Mouse (Mus musculus): Measurements from ENCODE around the gene Socs3. TPM values are rescaled to one million over a fixed set of nuclear protein-coding genes. Genes with fewer than 3 reads are reported as not detected.

Socs3 gene
- polyA plus RNA-seq, 1 experiment from 2014 or later = 15.8 TPM

DNA sequence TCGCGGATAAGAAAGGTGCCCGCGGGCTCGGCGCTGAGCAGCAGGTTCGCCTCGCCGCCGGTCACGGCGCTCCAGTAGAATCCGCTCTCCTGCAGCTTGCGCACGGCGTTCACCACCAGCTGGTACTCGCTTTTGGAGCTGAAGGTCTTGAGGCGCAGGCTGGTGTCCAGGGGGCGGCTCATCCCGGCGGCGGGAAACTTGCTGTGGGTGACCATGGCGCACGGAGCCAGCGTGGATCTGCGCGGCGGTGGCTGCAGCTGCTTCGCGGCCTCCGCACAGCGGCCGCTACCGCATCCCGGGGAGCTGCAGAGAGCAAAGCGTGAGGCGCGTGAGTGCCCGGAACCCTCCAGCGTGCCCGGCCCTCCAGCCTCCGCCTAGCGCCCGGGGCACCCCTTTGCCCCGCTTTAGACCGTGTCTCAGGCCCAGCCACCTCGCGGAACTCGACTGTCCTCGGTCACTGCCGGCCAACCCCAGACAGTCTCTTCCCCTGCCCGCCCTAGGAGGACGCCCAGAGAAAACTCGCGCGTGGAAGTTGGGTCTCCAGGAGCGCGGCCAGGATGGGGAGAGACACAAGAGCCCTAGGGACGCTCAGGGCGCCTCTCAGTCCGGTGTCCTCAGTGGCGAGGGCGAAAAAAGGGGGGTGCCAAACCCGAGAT lies 1.7 kb downstream of the Socs3 start:
- H3K27me3 ChIP-seq = peaks cover 19% of the 10 kb centered on the region
- peak overlapping the region; percentile 98 for H3K27ac ChIP-seq
- H3K9me3 ChIP-seq = no peaks in the 10 kb centered on the region
- peaks cover 53% of the 10 kb centered on the region for H3K4me1 ChIP-seq
- under 1% methylated on average over 64 of the region's 64 CpGs for WGBS
- H3K9ac ChIP-seq = peak overlapping the region; percentile 91
- no peak for ATAC-seq (ENCODE audit: low FRiP score, low read depth)
- peak overlapping the region; percentile 79 for H3K4me3 ChIP-seq
- H3K4me2 ChIP-seq (replicated peaks) = peak overlapping the region; percentile 99
- peaks cover 14% of the 10 kb centered on the region for H3K36me3 ChIP-seq

DNA sequence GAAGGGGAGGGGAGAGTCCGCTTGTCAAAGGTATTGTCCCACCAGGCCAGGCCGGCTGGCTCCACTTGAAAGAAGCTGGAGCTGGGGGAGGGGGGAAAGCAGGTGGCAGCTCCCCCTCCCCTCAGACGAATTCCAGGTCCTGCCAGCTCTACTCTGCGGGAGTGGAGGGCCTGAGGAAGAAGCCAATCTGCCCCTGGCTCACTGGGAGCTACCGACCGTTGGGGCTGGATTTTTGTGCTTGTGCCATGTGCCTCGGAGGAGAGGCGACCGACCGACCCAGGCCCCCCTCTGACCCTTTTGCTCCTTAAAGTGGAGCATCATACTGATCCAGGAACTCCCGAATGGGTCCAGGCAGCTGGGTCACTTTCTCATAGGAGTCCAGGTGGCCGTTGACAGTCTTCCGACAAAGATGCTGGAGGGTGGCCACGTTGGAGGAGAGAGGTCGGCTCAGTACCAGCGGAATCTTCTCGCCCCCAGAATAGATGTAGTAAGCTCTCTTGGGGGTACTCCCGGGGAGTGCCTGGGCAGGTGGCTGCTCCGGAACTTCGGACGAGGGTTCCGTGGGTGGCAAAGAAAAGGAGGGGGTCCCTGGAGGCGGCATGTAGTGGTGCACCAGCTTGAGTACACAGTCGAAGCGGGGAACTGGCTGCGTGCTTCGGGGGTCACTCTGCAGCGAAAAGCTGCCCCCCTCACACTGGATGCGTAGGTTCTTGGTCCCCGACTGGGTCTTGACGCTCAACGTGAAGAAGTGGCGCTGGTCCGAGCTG lies 2.4 kb downstream of the Socs3 start:
- 6% methylated on average over 34 of the region's 34 CpGs for WGBS
- Histone ChIP-seq H3K9ac (peak overlapping the region; percentile 91), H3K27ac (no peak overlapping the region), H3K27me3 (peaks cover 17% of the 10 kb centered on the region), H3K36me3 (peaks cover 14% of the 10 kb centered on the region), H3K4me2 (replicated peaks) (peak overlapping the region; percentile 99), H3K4me3 (peak overlapping the region; percentile 79), H3K4me1 (peaks cover 60% of the 10 kb centered on the region), H3K9me3 (no peaks in the 10 kb centered on the region)
- no peak for ATAC-seq (ENCODE audit: low FRiP score, low read depth)

DNA sequence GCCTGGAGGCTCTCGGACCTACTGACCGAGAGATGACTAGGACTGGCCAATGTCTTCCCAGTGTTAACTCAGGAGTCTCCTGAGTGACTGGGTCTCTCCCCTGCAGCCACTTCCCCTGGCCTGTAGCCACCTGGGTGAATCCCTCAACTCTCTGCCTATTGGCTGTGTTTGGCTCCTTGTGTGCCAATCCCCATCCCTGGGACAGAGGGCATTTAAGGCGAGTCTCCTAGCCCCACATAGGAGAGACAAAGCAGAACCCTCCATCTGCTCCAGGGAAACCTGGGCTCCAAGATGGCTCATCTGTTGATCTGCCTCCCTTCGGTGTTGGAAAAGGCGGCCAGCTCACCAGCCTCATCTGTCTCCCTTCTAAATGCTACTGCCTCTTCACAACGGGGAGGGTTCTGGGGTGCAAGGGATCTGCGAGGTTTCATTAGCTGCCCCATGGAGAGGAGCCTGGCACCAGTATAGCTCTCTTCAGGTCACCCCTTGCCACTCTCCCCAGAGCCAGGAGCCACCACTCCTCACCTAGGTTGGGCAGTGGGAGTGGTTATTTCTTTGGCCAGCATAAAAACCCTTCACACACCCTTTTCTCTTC lies 3.2 kb downstream of the Socs3 start:
- Histone ChIP-seq H3K4me3 (peak overlapping the region; percentile 79), H3K27ac (no peak overlapping the region), H3K9ac (peak overlapping the region; percentile 91)

DNA sequence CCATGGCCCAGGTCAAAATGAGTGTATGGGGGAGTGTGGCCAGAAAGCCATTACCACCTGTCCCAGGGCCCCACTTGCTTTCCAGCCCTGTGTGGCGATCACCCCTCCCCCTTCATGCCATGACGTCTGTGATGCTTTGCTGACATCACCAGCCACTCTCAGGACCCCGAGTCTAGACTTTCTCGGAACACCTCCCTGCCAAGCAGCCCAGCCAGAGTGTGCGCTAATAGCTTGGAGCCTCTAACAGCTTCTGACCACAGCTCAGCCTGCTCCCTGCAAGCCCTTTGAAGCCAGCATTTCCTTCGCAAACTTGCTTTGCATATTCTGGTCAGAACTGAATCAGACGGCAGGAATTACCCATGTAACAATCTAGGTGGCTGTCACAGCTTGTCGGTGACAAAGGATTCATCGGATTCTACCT lies 4.3 kb downstream of the Socs3 start:
- H3K36me3 ChIP-seq = peaks cover 14% of the 10 kb centered on the region
- H3K4me3 ChIP-seq = no peak overlapping the region
- peaks cover 17% of the 10 kb centered on the region for H3K27me3 ChIP-seq
- 0 out of 2 replicates have a peak overlapping the region, but pooled peaks have one; percentile 91 for H3K9ac ChIP-seq
- no peaks in the 10 kb centered on the region for H3K9me3 ChIP-seq
- peak overlapping the region; percentile 22; the same call in 1 of the 2 replicates for H3K27ac ChIP-seq
- ATAC-seq (ENCODE audit: low FRiP score, low read depth) = no peak
- H3K4me2 ChIP-seq (replicated peaks) = peak overlapping the region; percentile 99
- H3K4me1 ChIP-seq = peaks cover 67% of the 10 kb centered on the region
- WGBS = 18% methylated on average over 9 of the region's 9 CpGs

More for the DNA sequence above, 3.2 kb downstream of the Socs3 start:
- Histone ChIP-seq H3K9me3 (no peaks in the 10 kb centered on the region), H3K36me3 (peaks cover 14% of the 10 kb centered on the region), H3K27me3 (peaks cover 17% of the 10 kb centered on the region), H3K4me2 (replicated peaks) (peak overlapping the region; percentile 99), H3K4me1 (peaks cover 67% of the 10 kb centered on the region)
- ATAC-seq (ENCODE audit: low FRiP score, low read depth) = no peak
- 51% methylated on average over 7 of the region's 7 CpGs for WGBS

DNA sequence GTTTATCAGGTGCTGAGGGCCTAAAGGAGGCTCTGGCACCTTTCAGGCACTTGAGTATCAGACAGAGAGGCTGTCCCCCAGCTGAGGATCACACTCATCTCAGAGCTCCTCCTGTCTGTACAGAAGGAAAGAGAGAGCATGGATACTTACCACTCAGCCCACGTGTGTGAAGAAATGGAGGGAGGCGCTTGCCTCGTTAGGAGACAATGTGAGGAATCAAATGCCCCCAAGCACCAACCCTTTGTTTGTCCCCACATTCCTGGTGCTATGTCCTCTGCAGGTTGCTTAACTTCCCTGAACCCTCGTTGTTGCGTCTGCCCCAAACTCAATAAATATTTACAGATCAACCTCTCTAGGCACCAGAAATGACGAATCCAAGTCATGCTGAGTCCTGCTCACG lies 4.8 kb downstream of the Socs3 start:
- no peaks in the 10 kb centered on the region for H3K9me3 ChIP-seq
- H3K4me3 ChIP-seq = no peak overlapping the region
- peaks cover 17% of the 10 kb centered on the region for H3K27me3 ChIP-seq
- H3K27ac ChIP-seq = peak overlapping the region; percentile 28; the same call in 1 of the 2 replicates
- H3K9ac ChIP-seq = no peak overlapping the region
- WGBS = 26% methylated on average over 7 of the region's 7 CpGs
- no peak for ATAC-seq (ENCODE audit: low FRiP score, low read depth)
- H3K4me1 ChIP-seq = peaks cover 64% of the 10 kb centered on the region
- peaks cover 14% of the 10 kb centered on the region for H3K36me3 ChIP-seq
- peak overlapping the region; percentile 99 for H3K4me2 ChIP-seq (replicated peaks)

DNA sequence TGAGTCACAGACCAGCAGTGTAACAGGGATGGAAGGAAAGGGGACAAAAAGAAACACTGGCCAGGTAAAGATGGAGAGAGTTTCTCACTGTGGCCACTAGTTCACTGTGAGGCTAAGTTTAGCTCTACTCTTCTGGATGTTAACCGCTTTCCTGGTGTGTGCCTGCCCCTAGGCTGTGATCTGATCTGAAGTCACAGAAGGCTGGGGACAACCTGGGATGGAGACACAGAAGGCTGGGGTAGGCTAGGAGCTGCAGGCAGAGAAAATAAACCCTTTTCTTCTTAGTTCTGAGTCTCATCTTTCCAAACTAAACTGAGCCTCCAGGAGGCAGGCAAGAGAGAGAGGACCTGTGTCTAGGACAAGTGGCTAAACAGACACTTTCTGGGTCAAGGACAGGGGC lies 5.6 kb downstream of the Socs3 start:
- H3K27me3 ChIP-seq = peaks cover 17% of the 10 kb centered on the region
- peaks cover 66% of the 10 kb centered on the region for H3K4me1 ChIP-seq
- H3K9me3 ChIP-seq = no peaks in the 10 kb centered on the region
- ATAC-seq (ENCODE audit: low FRiP score, low read depth) = no peak
- H3K4me2 ChIP-seq (replicated peaks) = peak overlapping the region; percentile 81
- no peak overlapping the region for H3K9ac ChIP-seq
- peak overlapping the region; percentile 36; the same call in 1 of the 2 replicates for H3K4me3 ChIP-seq
- peak overlapping the region; percentile 96 for H3K27ac ChIP-seq
- peaks cover 14% of the 10 kb centered on the region for H3K36me3 ChIP-seq
- 23% methylated on average over 1 of the region's 1 CpGs for WGBS

DNA sequence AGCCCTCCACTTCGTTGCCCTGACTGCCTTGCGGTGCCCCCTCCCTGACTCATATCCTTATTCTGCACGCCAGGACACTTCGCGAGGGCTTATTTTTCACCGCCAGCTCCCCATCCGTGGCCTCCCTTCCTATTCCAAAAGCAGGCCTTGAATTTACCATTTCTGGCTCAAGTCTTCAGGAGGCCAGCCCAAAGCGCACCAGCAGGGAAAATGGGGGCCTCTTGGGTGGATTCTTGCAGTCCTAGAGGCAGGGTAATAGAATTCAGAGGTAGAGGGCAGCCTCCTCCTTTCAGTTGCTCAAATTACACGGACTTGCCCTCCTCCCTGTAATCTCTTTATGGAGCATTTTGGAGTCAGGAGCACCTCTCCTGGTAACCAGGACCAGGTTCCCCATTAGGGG lies 6.0 kb downstream of the Socs3 start:
- 2% methylated on average over 9 of the region's 9 CpGs for WGBS
- H3K27ac ChIP-seq = peak overlapping the region; percentile 96
- H3K4me1 ChIP-seq = peaks cover 66% of the 10 kb centered on the region
- peak overlapping the region; percentile 36 for H3K4me3 ChIP-seq
- H3K4me2 ChIP-seq (replicated peaks) = peak overlapping the region; percentile 81
- peaks cover 14% of the 10 kb centered on the region for H3K36me3 ChIP-seq
- ATAC-seq (ENCODE audit: low FRiP score, low read depth) = peak; percentile 17; the same call in 1 of the 2 replicates
- peaks cover 17% of the 10 kb centered on the region for H3K27me3 ChIP-seq
- H3K9me3 ChIP-seq = no peaks in the 10 kb centered on the region
- H3K9ac ChIP-seq = peak overlapping the region; percentile 62

DNA sequence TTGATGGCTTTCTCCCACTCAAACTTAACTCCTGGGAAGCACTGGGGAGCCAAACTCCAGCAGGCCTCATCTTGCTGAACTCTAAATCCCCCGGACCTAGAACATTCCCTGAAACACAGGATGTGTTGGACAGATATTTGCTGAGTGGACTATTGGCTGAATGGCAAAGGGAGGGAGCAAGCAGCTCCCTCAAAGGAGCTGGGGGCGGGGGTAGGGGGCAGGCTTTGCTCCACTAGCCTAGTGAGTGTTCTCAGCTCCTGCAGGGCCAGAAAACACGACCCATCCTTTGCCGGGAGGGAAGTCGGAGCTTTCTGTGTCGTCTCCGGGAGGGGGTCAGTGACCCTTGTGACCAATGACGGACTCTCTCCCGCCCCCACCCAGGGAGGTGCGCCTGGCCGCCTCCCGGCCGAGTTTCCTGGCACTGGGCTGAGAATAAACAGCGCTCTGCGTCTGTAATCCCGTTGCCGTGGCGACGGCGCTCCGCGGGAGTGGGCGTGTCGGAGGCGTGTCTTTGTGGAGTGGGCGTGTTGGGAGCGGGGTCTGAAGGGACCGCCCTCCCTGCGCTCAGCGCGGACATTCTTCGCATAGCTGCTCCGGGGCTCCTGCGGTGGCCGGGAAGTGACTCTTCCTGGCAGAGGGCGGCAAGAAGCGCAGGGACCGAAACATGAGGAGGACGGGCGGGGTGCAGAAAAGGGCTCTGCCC lies 6.6 kb downstream of the Socs3 start:
- 0% methylated on average over 40 of the region's 40 CpGs for whole genome bisulfite sequencing
- Histone ChIP-seq H3K27me3 (peaks cover 17% of the 10 kb centered on the region), H3K36me3 (peaks cover 14% of the 10 kb centered on the region), H3K9ac (peak overlapping the region; percentile 62), H3K4me1 (peaks cover 71% of the 10 kb centered on the region), H3K27ac (peak overlapping the region; percentile 96), H3K4me2 (replicated peaks) (peak overlapping the region; percentile 81), H3K4me3 (peak overlapping the region; percentile 36), H3K9me3 (no peaks in the 10 kb centered on the region)
- ATAC-seq (ENCODE audit: low FRiP score, low read depth) = peak; percentile 92

DNA sequence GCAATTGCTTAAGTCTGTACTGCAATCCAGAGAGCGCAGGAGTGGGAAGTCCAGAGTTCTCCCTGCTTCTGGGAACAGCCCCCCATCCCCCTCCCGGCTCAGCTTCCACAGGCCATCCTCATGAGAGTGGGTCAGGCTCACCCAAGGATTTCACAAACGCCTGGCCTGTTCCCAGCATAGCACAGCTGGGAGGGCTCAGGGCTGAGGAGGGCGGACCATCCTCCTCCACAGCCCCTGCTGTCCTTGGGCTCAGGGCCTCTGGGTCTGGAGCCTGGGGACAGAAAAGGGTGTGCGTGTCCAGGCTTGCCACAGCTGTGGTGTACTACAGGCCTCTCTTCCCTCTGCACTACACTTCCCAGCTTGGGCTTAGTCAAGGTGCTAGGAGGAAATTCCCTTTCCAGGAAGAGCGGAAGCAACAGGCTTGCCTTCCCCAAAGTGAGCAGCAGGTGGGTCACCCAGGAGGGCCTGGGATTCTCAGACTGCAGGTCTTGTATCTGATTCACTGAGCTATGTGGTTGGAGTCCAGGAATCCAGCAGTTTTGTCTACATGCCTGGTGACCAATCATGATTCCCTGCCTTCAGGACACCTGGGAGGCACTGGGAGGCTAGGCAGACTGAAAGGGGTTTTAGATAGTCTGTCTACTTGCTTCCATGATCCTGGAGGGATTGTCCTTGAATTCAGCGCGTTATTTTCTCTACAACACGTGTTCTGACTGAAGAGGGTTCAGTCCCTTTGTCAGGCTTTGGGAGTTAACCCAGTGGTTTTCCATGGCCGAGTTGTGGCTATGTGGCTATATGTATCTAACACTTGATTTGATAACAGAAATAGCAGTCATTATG lies 7.4 kb downstream of the Socs3 start:
- 39% methylated on average over 10 of the region's 10 CpGs for WGBS

DNA sequence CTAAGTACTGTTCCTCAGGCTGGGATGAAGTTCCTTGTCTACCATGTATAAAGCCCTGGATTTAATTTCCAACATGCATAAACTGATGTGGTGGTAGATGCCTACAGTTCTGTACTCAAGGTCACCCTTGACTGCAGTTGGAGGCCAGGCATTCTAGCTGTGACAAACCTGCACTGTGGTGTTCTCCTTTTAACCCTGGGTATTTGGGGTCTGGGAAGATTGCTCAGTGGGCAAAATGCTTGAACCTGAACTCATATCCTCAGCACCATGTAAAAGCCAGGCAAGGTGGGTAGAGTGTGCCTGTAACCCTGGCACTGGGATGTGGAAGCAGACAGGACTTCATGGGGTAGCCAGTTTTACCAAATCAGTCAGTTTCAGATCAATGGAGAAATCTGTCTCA lies 9.2 kb downstream of the Socs3 start:
- H3K9ac ChIP-seq = no peak overlapping the region
- no peak for ATAC-seq (ENCODE audit: low FRiP score, low read depth)
- no peak overlapping the region for H3K4me3 ChIP-seq
- no peaks in the 10 kb centered on the region for H3K36me3 ChIP-seq
- H3K4me1 ChIP-seq = peaks cover 52% of the 10 kb centered on the region
- no peaks in the 10 kb centered on the region for H3K27me3 ChIP-seq
- no peak overlapping the region for H3K27ac ChIP-seq
- H3K4me2 ChIP-seq (replicated peaks) = no peak overlapping the region
- no peaks in the 10 kb centered on the region for H3K9me3 ChIP-seq

More for the DNA sequence above, 7.4 kb downstream of the Socs3 start:
- ATAC-seq (ENCODE audit: low FRiP score, low read depth) = no peak
- H3K27ac ChIP-seq = peak overlapping the region; percentile 96
- H3K27me3 ChIP-seq = peaks cover 13% of the 10 kb centered on the region
- peaks cover 14% of the 10 kb centered on the region for H3K36me3 ChIP-seq
- peaks cover 70% of the 10 kb centered on the region for H3K4me1 ChIP-seq
- peak overlapping the region; percentile 45 for H3K9ac ChIP-seq
- no peaks in the 10 kb centered on the region for H3K9me3 ChIP-seq
- H3K4me2 ChIP-seq (replicated peaks) = peak overlapping the region; percentile 81
- no peak overlapping the region for H3K4me3 ChIP-seq

DNA sequence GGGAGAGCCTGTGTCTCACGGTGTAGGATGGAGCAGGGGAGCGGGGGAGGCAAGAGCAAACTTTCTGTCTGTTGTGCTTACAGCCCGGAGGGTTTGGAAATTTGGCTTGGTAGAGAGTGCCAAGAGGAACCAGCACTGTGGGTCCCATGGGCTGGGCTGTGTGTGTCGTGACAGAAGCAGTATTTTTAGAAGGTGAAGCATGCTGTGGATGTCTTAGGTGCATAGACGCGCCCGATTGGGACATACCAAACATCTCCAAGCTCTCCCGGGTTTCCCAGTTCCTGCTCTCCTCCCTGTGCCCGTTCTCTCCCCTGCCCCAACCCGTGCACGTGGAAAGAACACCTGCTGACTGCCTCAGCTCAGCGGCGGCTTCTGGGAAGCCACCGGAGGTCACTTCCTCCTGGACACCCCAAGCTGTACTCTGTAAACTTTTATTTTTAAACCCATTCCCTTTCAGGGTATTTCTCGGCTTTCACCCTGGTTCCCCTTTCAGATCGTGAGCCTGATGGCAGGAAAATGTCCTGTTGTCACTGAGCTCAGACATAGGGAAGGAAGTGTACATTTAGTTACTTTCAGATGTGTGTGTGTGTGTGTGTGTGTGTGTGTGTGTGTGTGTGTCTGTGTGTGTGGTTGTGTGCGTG lies 10.0 kb downstream of the Socs3 start:
- H3K4me2 ChIP-seq (replicated peaks) = no peak overlapping the region
- no peaks in the 10 kb centered on the region for H3K36me3 ChIP-seq
- H3K4me3 ChIP-seq = no peak overlapping the region
- peaks cover 48% of the 10 kb centered on the region for H3K4me1 ChIP-seq
- no peak overlapping the region for H3K27ac ChIP-seq
- H3K27me3 ChIP-seq = no peaks in the 10 kb centered on the region
- no peaks in the 10 kb centered on the region for H3K9me3 ChIP-seq
- H3K9ac ChIP-seq = no peak overlapping the region
- ATAC-seq (ENCODE audit: low FRiP score, low read depth) = no peak
- WGBS = 54% methylated on average over 17 of the region's 17 CpGs

Measured in limb, embryonic 13.5 days (tissue).